Mouse (Mus musculus) right cerebral cortex, postnatal 14 days (tissue): ENCODE data around the gene Grid1.
A peak's percentile ranks its signal among the peaks of the same experiment; 100 is the strongest.

Experiments
- DNase-seq: peaks from one replicate; pipeline ENCODE4 v3.0.0; 2022

Grid1 gene

DNA sequence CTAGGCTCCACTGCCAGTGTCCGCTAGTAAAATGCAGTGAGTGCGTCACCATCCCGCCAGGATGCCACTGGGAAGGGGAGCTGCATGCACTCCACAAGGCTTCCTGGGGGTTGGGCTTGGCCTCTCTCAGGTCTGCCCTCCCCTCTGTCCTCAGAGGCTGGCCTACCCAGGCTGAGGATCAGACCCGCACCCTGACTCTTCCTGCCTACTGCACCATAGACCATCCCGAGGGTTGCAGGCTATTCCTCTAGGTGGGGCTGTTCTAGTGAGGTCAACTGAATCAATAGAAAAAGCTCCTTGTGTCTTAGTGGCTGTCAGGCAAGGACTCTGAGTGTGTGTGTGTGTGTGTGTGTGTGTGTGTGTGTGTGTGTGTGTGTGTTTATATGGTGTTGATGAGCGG is 19.1 kb downstream of the Grid1 start:
- DNase-seq, result no peak

DNA sequence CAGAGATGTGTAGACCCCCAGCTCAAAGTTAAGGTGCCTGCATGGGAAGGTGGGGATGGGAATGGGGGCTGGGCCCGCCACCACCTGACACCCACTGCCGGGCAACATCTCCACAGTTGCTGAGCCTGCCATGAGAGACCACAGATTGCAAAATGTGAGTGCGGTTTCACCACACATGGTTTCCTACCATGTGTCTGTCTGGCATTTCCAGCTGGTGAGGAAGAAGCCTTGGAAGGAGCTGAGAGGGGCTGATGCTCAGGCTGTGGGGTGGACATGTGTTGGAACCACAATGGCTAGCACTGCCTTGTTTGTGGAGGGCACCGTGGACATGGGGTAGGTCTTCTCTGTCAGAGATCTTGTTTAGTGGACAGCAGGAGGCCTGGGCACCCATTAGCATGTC is 20.0 kb downstream of the Grid1 start:
- no peak for DNase-seq

DNA sequence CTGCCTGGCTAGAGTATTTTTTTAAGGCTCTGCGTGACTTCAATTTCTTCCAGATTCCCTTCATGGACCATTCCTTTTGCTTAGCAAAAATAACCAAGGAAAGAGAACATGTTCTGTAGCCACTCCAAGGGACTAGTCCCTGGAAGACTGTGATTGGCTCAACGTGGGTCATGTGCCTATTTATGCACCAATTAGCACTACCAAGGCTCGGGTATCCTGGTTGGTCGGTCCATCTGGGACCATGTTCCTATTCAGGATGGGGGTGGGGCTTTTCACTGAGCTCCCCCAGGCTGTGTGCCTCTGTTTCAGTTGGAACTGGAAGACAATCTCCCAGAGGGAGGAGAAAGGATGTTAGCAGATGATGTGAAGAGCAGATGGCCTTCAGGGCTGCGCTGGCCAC is 23.7 kb downstream of the Grid1 start:
- DNase-seq, result no peak

DNA sequence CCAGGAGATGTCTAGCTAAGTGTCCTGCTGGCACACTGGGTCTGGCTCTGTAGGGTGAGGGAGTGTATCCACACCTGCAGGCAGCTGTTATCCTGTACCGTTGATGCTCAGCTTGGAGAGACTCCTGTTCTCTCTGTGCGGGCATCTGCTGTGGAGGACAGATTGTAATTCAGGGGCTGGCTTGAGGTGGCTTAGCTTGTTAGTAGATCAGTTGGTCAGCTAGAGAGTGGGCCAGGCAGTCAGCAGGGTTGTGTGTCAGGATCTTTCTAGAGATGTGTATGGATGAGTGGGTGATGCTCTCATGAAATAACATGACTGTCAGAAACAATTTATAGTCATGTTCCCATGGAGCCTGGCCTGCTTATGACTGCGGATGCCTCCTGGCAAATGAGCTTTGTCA is 24.3 kb downstream of the Grid1 start:
- no peak for DNase-seq

DNA sequence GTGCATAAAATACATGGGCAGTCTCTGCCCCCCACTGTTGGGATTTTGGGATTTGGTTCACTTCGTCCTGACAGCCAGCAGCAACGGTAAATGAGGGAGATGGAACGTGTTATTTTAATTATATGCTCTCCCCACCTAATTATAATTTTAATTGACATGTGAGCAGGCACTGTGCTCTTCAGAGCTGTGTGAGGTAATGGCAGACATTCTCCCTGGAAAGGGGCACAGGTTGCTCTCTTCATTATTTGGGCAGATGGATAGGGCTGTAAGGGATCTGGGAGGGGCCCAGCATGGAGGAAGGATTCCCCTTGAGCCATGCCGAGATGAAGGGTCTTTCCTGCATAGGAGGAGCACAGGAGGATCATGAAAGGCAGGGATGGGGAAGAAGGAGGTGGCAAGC is 26.9 kb downstream of the Grid1 start:
- DNase-seq, result no peak

DNA sequence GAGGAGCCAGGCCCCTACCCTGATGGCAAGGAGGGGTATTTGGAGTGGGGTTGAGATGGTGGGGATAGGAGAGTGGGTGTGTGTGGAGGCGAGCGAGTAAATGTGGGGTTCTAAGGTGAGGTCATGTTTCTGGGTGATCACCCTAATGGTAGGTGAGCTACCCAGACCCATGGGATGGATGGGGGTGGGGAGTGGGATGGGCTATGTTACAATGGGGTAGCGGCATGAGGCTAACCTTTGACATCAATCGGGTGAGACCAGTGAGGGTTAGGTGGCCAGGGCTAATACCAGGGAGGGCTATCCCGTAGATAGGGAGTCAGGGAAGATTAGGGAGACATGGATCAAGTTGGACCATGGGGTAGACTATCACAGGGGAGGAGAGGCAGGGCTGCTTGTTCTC is 27.7 kb downstream of the Grid1 start:
- DNase-seq, result no peak

DNA sequence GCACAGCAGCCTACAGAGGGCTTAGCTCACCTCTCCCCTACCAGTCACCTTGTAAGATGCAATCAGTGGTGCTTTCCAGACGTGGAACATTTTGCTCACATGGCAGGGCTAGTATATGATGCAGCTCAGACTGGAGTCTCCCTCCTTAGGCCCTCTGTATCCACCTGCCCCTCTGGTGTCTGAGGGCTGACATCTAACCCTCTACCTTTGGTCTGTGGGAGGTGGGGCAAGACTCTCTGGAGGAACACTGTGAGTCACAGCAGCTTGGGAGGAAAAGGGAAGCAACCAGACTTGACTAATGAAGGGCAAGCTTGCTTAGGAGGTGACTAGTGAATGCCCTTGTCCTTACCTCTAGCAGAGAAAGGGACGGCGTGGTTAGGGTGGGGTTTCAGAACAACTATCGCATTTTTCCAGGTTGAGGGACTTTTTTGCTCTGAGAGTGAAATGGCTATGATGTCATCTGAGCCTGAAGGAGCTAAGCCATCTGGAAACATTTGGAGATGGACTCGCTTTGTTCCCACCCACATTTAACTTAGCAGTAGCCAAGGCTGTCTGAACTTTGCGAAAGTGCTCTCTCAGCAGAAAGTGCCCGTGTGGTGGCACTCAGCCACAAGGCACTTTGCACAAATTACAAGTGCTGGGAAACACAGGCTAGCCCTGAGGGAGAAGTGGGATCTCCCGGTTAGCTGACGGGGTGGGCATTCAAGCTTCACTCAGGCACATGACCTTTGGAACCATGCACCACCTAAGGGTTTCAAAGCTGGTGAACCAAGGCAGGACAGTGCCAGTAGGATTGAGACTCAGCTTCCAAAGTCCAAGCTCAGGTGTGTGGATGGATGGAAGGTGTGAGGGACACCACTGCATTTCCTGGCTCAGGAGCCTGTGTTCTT is 41.2 kb downstream of the Grid1 start:
- no peak for DNase-seq

DNA sequence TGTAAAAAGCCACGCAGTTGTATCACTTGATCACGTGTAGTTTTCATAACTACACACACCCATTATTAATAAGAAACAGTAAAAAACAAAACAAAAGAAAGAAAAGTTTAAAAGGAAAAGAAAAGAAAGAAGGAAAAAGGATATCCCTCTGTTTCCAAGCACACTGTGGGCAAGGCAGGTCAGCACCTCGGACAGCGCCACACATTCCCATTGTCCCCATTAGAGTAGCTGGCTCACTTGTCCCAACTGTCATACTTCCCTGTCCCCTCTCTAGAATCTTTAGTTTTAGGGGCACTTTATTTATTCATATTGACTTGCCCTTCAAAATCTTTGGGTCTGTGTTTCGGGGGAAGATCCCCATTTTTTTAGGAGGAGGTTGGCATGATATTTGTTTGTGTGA is 47.4 kb downstream of the Grid1 start:
- no peak for DNase-seq

DNA sequence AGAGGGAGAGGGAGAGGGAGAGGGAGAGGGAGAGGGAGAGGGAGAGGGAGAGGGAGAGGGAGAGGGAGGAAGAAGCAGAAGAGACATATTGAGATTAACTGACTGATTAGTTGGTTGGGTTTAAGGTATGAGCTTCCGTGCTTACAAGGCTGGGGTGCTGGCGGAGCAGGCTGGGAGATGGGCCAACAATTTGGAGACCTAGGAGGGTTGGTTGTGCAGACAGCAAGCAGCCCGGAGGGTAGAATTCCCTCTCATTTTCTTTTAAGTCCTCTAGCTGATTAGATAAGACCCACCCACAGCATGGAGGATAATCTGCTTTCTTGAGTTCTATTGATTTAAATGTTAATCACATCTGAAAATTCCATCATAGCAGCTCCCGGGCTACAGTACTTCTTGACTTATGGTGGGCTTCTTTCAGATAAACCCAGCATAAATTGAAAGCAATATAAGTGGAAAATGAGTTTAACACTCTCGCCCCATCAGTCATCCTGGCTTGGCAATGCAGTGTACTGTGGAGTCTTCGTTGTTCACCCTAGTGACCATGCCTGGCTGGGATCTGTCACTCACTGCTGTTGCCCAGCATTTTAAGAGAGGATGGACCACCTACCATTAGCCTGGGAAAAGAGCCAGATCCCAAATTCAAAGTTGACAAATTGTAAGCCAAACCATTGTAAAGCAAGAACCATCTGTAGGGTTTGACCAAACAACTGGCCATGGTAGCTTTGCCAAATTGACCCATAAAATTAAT is 48.8 kb downstream of the Grid1 start:
- no peak for DNase-seq

DNA sequence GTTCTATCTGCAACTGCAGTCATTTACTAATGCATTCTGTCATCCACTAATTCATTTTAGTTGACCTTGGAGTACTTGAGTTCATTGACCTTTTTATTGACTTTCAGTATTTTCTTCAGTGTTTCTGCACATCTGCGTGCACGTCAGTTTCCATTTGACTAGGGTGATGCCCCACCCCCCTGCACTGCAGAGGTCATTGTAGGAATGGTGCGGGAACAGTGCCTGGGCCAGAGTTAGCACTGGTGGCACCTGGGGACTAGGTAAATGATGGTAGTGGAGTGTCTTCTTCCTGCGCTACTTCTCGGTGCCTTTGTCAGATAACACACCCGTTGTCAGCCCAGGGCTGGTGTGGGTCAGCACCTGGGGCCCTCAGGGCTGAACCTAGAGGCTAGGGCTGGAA is 60.1 kb downstream of the Grid1 start:
- no peak for DNase-seq

DNA sequence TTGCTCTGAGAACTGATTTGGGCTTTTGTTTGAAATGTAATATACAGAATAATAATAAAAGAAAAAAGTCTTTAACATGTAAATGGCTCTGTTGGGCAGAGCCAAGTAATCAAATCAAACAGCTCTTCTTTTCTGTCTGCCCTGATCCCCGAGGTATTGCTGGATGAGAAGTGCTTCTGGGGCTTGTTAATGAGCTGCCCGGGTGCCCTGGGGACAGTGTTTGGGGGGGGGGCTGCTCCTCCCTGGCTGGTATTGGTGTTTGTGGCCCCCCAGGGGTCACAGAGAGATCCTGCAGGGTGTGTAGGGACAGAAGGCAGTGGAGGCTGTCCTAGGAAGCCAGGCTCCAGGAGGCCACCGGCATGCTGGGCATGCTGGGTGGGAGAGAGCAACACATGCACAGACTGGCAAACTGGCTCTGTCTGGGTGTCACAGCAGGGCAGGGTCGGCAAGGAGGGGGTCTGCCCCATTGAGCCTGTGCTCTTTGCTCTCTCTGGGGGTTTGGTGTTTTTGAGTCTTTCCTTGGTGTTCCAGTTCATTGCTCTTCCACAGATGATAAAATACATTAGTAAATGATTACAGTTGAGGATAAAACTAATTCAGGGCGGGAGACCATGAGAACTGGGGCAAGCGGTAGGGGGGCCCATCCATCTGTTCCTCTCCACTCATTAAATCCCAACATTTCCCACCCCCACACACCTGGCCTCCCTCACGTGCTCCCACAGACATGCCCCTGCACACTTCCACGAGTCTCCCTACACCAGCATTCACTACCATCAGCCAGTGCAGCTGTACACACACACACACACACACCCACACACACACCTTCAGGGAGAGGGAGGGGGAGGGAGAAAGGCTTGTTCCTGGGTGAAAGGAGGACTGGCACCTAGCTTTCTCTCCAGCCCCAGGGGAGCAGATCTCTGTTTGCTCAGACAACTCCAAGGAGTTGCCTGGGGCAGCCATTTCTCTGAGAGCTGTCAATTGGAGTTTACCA is 60.8 kb downstream of the Grid1 start:
- no peak for DNase-seq

DNA sequence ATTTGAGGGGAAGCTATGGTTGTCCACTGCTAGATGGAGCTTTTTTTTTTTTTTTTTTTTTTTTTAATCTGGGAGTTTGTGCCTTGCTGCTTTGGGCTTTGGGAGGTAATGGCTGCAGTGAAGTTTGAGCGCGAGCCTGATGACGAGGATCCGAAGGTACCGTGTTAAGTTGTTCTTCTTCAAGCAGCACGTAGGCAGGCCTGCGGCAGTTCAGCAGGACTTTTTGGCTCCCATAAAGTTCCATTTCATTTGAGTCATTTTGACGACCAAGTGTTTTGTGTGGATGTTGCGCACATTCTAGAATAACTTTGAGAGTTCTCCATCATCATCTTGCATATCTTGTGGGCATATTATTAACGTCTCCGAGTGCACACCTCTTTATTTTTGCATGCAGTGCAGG is 64.3 kb downstream of the Grid1 start:
- DNase-seq, result no peak

DNA sequence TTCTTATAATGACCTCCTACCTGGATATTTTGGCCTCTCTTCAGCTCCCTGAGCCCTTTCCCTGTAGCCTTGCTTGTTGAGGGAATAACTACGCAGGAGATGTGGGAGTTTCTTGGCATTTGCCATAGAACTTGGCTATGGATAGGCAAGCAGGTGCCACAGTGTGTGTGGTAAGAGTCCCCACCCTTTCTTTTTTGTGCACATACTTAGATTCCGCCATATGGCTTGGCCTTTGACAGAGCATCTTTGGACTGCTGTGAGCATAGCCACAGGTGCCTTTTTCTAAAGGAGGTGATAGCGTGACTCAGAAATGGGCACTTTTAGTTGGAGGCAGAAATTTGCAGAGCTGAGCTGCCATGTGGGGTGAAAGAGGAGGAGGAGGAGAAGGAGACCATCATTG is 64.7 kb downstream of the Grid1 start:
- DNase-seq, result no peak

DNA sequence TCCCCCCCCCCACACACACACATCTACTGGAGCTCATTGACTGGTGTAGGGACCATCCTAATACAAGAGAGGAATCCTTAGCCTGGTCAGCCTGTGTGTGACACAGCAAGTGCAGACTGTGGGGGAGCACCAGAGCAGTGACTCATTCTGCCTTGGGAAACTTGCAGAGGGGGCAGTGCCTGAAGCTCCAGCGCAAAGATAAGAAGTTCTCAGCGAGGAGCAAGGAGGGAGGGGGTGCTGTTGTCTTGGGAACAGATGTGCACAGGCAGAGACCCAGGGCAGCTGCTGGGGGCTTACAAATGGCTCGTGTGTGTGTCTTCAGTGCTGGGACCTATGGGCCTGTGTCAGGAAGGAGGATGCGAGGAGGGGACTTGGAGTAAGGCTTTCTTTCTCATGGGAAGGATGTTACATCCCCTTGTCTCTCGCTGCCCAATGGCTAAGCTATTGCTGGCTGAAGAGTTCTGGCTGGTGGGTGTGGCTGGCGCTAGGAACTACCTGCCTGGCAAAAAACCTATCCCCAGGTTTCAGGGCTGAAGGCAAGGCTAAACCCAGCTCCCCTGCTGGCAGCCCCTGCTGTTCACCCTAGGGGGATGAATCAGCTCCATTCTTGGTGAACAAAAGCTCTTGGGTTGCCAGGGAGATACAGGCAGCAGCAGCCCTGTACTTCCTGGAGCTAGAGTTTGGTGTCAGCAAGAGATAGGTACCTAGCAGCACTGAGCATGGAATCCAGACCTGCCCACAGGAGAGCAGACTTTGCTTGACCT is 72.0 kb downstream of the Grid1 start:
- DNase-seq, result peak; percentile 21

DNA sequence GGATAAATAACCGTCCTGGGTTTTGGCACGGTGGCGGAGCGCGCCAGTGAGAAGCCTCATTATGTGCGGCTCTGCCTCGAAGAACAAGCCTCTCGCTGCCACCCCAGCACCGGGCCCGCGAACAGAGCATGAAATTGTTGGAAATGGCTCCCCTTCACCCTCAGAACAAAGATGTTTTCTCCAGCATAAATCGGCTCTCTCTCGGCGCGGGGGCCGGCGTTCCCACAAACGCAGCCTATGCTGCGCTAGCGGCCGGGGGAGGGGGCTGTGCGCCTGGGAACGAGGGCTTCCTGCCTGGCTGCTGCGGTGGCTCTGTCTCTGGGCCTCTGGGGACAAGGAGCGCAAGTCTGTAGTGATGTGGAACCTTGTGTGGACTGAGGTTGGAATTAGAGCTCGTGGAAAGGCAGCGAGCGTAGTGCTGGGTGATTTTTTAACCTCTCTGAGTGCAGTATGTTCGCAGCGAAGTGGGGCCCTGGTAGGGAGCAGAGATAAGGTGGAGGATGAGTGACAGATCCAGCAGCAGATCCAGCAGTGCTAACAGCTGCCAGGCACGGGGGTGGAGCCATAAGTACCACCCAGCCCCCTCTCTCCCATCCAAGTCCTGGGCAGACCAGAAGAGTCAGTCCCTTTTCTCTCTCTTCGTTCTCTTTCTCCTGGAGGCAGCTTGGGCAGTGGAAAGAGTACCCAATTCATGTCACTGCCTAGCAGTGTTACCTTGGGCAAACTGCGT is 76.5 kb downstream of the Grid1 start:
- peak; percentile 72 for DNase-seq

DNA sequence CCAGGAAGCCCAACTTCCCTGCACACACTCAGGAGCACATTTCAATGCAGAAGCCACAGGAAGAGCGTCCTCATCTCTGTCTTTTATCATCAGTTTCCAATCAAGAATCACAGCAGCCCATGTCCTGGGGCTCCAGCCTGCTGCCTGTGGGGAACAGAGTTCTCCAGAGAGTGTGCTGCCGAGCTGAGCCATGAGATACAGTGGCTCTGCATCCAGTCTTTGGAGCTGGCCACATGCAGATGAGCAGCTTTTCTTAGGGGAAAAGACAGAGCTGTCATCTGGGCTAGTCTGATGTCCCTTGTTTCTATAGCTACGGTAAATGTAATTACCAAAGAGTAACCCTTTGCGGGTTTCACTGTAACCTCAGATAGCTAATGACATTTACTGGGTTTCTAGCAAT is 83.9 kb downstream of the Grid1 start:
- no peak for DNase-seq

DNA sequence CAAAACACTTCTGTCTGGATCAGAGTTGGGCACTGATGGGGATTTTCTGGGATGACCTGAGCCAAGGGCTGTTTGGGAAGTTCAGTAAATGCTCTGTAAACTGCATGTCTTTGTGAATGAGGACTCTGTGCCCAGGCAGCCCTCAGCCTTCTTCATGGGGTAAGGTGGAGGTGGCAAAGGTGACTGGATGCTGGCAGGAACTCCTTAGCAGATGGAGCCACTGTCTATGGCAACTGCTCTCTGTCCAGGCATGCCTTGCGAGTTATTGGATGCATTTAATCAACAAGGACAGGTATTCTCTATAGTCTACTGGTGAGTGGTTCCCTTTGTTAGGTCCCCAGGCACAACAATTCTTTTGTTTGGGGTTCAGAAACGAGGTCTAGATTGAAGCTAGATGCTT is 85.8 kb downstream of the Grid1 start:
- no peak for DNase-seq

DNA sequence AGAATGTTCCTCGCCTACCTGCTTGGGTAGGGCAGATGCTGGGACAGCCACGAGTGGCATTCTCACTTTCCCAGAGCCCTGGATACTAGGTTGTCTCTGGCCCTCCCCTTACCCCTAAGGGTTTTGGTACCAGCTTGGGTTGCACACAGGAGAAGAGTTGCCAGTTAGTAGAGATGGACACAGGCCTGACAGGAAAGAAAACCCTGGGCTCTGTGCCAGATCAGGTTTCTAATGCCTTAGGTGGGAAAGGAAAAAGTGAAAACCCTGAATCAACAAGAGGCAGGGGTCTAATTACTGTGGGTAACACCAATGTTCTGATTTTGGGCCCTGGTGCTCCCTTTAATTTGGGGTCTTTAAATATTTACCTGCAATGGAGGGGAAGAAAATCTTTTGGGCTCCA is 88.5 kb downstream of the Grid1 start:
- no peak for DNase-seq

DNA sequence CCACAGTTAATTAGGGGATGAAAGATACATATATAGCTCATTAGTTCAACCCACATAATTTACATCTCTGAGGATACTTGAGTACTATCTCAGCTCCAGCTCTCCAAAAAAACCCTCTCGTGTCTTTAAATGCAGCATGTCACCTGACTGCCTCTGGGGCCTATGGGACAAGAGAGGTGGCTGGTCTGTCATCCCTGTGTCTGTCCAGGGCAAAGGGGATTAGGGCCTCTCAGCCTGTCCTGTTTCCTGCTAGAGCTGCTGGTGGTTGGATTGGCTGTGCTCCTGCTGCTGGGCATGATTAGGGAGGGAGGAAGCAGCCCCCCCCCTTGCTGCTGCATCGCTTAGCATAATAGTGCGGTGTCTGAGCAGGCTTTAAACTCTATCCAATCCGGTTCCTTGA is 88.9 kb downstream of the Grid1 start:
- no peak for DNase-seq

DNA sequence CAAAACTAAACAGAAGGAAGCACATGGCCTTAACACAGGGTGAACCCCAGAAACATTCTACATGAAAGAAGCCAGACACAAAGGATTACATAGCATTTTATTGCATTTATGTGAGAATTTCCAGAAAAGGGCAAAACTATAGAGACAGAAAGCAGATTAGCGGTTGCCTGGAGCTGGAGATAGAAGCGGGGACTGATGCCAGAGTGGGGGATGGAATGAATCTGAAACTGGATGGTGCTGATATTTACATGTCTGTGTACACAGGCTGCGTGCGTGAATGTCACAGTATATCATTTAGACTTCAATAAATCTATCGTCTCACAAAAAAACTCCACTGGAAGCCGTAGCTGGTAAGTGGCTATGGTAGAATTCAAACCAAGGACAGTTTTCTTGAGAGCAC is 96.4 kb downstream of the Grid1 start:
- no peak for DNase-seq

DNA sequence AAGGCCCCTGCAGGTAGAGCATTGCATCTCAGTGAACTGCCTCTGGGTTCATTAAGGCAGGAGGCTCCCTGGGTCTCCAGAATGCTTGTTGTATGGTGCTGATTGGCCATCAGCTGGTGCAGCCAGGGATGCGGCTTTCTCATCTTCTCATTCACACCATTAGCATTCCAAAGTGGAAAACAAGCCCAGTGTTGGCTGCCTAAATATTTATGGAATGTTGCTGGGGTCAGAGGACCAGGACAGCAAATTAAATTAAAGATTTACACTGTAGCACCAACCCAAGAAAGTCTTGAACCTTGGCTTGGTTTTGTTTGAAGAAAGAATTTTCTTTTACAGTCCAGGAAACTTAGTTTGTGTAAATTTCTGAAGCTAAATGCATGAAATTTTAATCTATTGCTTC is 97.2 kb downstream of the Grid1 start:
- no peak for DNase-seq

DNA sequence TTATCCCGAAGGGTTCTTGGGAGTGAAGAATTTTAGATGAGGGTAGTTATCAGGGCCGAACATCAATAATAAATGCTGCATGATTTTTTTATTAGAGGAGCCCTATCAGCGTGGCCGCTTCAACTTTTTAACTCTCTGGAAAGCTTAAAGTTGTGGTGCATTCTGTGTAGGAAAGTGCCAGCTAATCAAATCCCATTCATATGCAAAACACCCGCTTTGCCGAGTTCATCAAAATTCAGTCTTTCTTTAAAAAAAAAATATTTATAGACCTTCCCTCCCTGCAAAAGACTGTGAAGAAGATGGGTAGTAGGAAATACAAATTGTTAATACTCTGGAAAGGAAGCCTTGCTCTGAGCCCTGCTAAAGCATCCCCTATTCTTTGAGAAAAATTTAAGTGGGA is 99.3 kb downstream of the Grid1 start:
- DNase-seq, result no peak
